Mouse (Mus musculus): ENCODE results near the gene Trpm3. TPM values are rescaled to one million over a fixed set of nuclear protein-coding genes. Genes with fewer than 3 reads are reported as not detected.

The Trpm3 gene
- polyA plus RNA-seq, 1 experiment from 2014 or later: 23.3 TPM

GRCm38 (mm10) chr19:22448340-22449288, 309.8 kb downstream of the Trpm3 start:
- peak overlapping the region; percentile 68 for H3K4me2 ChIP-seq (ENCODE audit: low read depth, low read length)
- H3K36me3 ChIP-seq (ENCODE audit: control insufficient read depth, insufficient read depth, low read length): no peaks in the 10 kb centered on the region
- no peaks in the 10 kb centered on the region for H3K27me3 ChIP-seq (ENCODE audit: control insufficient read depth, insufficient read depth, low read length)
- H3K4me3 ChIP-seq (ENCODE audit: low read depth, low read length): peak overlapping the region; percentile 34
- H3K9me3 ChIP-seq (ENCODE audit: control insufficient read depth, low read length): no peaks in the 10 kb centered on the region
- no peaks in the 10 kb centered on the region for H3K4me1 ChIP-seq (ENCODE audit: control insufficient read depth, insufficient read depth, low read length)
- peak; percentile 75 for ATAC-seq (ENCODE audit: low read depth)
- H3K27ac ChIP-seq (ENCODE audit: low read depth, low read length): peak overlapping the region; percentile 45; the same call in 1 of the 2 replicates
- WGBS: 28% methylated on average over 20 of the region's 20 CpGs
- peak overlapping the region; percentile 33 for H3K9ac ChIP-seq (replicated peaks; ENCODE audit: low read depth, low read length)

- WGBS: 89% methylated on average over 5 of the region's 5 CpGs
- no peak for ATAC-seq (ENCODE audit: low read depth)
- Histone ChIP-seq H3K27me3 (ENCODE audit: control insufficient read depth, insufficient read depth, low read length) (no peaks in the 10 kb centered on the region), H3K27ac (ENCODE audit: low read depth, low read length) (no peak overlapping the region), H3K4me3 (ENCODE audit: low read depth, low read length) (no peak overlapping the region), H3K9me3 (ENCODE audit: control insufficient read depth, low read length) (no peaks in the 10 kb centered on the region), H3K4me1 (ENCODE audit: control insufficient read depth, insufficient read depth, low read length) (no peaks in the 10 kb centered on the region), H3K4me2 (ENCODE audit: low read depth, low read length) (no peak overlapping the region), H3K36me3 (ENCODE audit: control insufficient read depth, insufficient read depth, low read length) (no peaks in the 10 kb centered on the region), H3K9ac (replicated peaks; ENCODE audit: low read depth, low read length) (no peak overlapping the region)
Measured at GRCm38 (mm10) chr19:22451290-22451689, 312.4 kb downstream of the Trpm3 start.

- H3K9me3 ChIP-seq (ENCODE audit: control insufficient read depth, low read length): no peaks in the 10 kb centered on the region
- H3K4me1 ChIP-seq (ENCODE audit: control insufficient read depth, insufficient read depth, low read length): no peaks in the 10 kb centered on the region
- H3K27ac ChIP-seq (ENCODE audit: low read depth, low read length): no peak overlapping the region
- 87% methylated on average over 2 of the region's 2 CpGs for WGBS
- no peaks in the 10 kb centered on the region for H3K27me3 ChIP-seq (ENCODE audit: control insufficient read depth, insufficient read depth, low read length)
- no peak for ATAC-seq (ENCODE audit: low read depth)
- H3K9ac ChIP-seq (replicated peaks; ENCODE audit: low read depth, low read length): no peak overlapping the region
- H3K4me3 ChIP-seq (ENCODE audit: low read depth, low read length): no peak overlapping the region
- H3K36me3 ChIP-seq (ENCODE audit: control insufficient read depth, insufficient read depth, low read length): no peaks in the 10 kb centered on the region
- no peak overlapping the region for H3K4me2 ChIP-seq (ENCODE audit: low read depth, low read length)
Measured at GRCm38 (mm10) chr19:22456935-22457334, 318.1 kb downstream of the Trpm3 start.

GRCm38 (mm10) chr19:22462043-22462442, 323.2 kb downstream of the Trpm3 start:
- Histone ChIP-seq H3K36me3 (ENCODE audit: control insufficient read depth, insufficient read depth, low read length) (no peaks in the 10 kb centered on the region), H3K27me3 (ENCODE audit: control insufficient read depth, insufficient read depth, low read length) (no peaks in the 10 kb centered on the region), H3K4me3 (ENCODE audit: low read depth, low read length) (no peak overlapping the region), H3K9me3 (ENCODE audit: control insufficient read depth, low read length) (no peaks in the 10 kb centered on the region), H3K27ac (ENCODE audit: low read depth, low read length) (no peak overlapping the region), H3K9ac (replicated peaks; ENCODE audit: low read depth, low read length) (no peak overlapping the region), H3K4me2 (ENCODE audit: low read depth, low read length) (no peak overlapping the region), H3K4me1 (ENCODE audit: control insufficient read depth, insufficient read depth, low read length) (no peaks in the 10 kb centered on the region)
- no peak for ATAC-seq (ENCODE audit: low read depth)

GRCm38 (mm10) chr19:22463506-22463905, 324.7 kb downstream of the Trpm3 start:
- Histone ChIP-seq H3K4me2 (ENCODE audit: low read depth, low read length) (no peak overlapping the region), H3K27me3 (ENCODE audit: control insufficient read depth, insufficient read depth, low read length) (no peaks in the 10 kb centered on the region), H3K4me1 (ENCODE audit: control insufficient read depth, insufficient read depth, low read length) (no peaks in the 10 kb centered on the region), H3K9me3 (ENCODE audit: control insufficient read depth, low read length) (no peaks in the 10 kb centered on the region), H3K4me3 (ENCODE audit: low read depth, low read length) (no peak overlapping the region), H3K9ac (replicated peaks; ENCODE audit: low read depth, low read length) (no peak overlapping the region), H3K27ac (ENCODE audit: low read depth, low read length) (no peak overlapping the region), H3K36me3 (ENCODE audit: control insufficient read depth, insufficient read depth, low read length) (no peaks in the 10 kb centered on the region)
- 58% methylated on average over 3 of the region's 3 CpGs for WGBS
- no peak for ATAC-seq (ENCODE audit: low read depth)

- H3K4me3 ChIP-seq (ENCODE audit: low read depth, low read length): no peak overlapping the region
- H3K9me3 ChIP-seq (ENCODE audit: control insufficient read depth, low read length): no peaks in the 10 kb centered on the region
- ATAC-seq (ENCODE audit: low read depth): no peak
- no peak overlapping the region for H3K27ac ChIP-seq (ENCODE audit: low read depth, low read length)
- no peak overlapping the region for H3K4me2 ChIP-seq (ENCODE audit: low read depth, low read length)
- H3K36me3 ChIP-seq (ENCODE audit: control insufficient read depth, insufficient read depth, low read length): no peaks in the 10 kb centered on the region
- no peaks in the 10 kb centered on the region for H3K4me1 ChIP-seq (ENCODE audit: control insufficient read depth, insufficient read depth, low read length)
- H3K9ac ChIP-seq (replicated peaks; ENCODE audit: low read depth, low read length): no peak overlapping the region
- H3K27me3 ChIP-seq (ENCODE audit: control insufficient read depth, insufficient read depth, low read length): no peaks in the 10 kb centered on the region
- 81% methylated on average over 4 of the region's 4 CpGs for WGBS
Measured at GRCm38 (mm10) chr19:22469608-22470007, 330.8 kb downstream of the Trpm3 start.

GRCm38 (mm10) chr19:22473030-22473712, 334.3 kb downstream of the Trpm3 start:
- Histone ChIP-seq H3K9ac (replicated peaks; ENCODE audit: low read depth, low read length) (no peak overlapping the region), H3K9me3 (ENCODE audit: control insufficient read depth, low read length) (no peaks in the 10 kb centered on the region), H3K4me1 (ENCODE audit: control insufficient read depth, insufficient read depth, low read length) (no peaks in the 10 kb centered on the region), H3K36me3 (ENCODE audit: control insufficient read depth, insufficient read depth, low read length) (no peaks in the 10 kb centered on the region), H3K27me3 (ENCODE audit: control insufficient read depth, insufficient read depth, low read length) (no peaks in the 10 kb centered on the region), H3K4me3 (ENCODE audit: low read depth, low read length) (no peak overlapping the region), H3K4me2 (ENCODE audit: low read depth, low read length) (no peak overlapping the region), H3K27ac (ENCODE audit: low read depth, low read length) (no peak overlapping the region)
- 90% methylated on average over 4 of the region's 4 CpGs for WGBS
- ATAC-seq (ENCODE audit: low read depth): no peak

- H3K4me3 ChIP-seq (ENCODE audit: low read depth, low read length): no peak overlapping the region
Measured at GRCm38 (mm10) chr19:22478295-22478989, 339.6 kb downstream of the Trpm3 start.

More at GRCm38 (mm10) chr19:22478295-22478989, 339.6 kb downstream of the Trpm3 start:
- no peaks in the 10 kb centered on the region for H3K36me3 ChIP-seq (ENCODE audit: control insufficient read depth, insufficient read depth, low read length)
- H3K4me1 ChIP-seq (ENCODE audit: control insufficient read depth, insufficient read depth, low read length): no peaks in the 10 kb centered on the region
- no peaks in the 10 kb centered on the region for H3K27me3 ChIP-seq (ENCODE audit: control insufficient read depth, insufficient read depth, low read length)
- H3K9ac ChIP-seq (replicated peaks; ENCODE audit: low read depth, low read length): no peak overlapping the region
- ATAC-seq (ENCODE audit: low read depth): no peak
- H3K9me3 ChIP-seq (ENCODE audit: control insufficient read depth, low read length): no peaks in the 10 kb centered on the region
- WGBS: 91% methylated on average over 6 of the region's 6 CpGs
- no peak overlapping the region for H3K4me2 ChIP-seq (ENCODE audit: low read depth, low read length)
- H3K27ac ChIP-seq (ENCODE audit: low read depth, low read length): no peak overlapping the region

All from neural tube, embryonic 14.5 days (tissue).